Mouse (Mus musculus) lung, postnatal 14 days (tissue): ENCODE results near the gene Gm13420.
"Not testable (repeated sequence)": the region's sequence is repeated elsewhere in the genome, so short reads cannot be mapped to it uniquely, and the experiment has no call there.

ENCODE experiments used
- DNase-seq: peaks from one replicate; pipeline ENCODE4 v3.0.0; 2021

Gm13420 gene

GRCm38 (mm10) chr2:29737209-29737925, 14.1 kb downstream of the Gm13420 start:
- no peak for DNase-seq

DNA sequence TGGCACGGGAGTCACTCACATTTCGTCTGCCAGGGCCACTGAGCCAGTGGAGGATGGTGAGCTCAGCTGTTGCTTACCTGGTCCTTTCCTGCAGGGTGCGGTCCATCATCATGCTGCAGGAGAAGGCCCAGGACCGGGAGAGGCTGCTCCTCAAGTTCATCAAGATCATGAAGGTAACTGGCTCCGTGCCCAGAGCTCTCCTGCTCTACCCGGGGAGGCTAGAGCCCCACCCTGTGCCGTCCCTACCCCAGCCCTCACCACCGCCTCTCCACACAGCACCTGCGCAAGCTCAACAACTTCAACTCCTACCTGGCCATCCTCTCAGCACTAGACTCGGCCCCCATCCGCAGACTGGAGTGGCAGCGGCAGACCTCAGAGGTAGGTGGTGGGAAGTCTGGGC, 15.8 kb downstream of the Gm13420 start:
- DNase-seq, result peak; percentile 46

DNA sequence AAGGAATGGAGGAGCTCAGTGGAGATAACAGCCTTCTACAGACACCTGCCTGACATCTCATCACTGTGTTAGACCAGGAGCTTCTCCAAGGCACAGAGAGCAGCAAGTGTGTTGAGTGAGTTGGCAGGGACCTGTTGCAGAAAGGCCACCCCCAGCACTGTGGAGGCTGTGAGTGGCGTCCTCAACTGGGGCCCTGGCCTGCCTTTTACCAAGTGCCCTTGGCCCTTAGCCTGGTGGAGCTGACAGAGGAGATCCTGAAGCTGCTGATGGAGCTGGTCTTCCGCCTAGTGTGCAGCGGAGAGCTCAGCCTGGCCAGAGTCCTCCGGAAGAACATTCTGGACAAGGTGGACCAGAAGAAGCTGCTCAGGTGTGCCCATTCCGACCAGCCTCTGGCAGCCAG, 18.1 kb downstream of the Gm13420 start:
- DNase-seq, result no peak

DNA sequence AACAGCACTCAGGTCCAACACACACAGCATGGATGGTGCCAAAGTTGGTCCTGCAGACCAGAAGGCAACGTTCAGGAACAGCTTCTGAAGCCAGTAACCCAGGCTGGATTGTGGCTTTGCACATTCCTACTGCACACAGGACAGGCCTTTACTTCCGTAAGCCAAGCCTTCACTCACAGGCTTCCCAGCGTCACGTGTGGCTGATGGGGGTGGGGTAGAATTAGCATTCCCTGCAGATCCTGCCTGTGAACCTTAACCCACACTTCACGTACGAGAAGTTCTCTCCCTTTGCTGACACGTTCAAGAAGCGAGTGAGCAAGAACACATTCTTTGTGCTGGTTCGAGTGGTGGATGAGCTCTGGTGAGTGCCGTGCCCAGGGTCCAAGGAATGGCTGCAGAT, 18.9 kb downstream of the Gm13420 start:
- no peak for DNase-seq

- DNase-seq, result peak; percentile 57
Measured at GRCm38 (mm10) chr2:29731545-29731944, 19.9 kb downstream of the Gm13420 start.

DNA sequence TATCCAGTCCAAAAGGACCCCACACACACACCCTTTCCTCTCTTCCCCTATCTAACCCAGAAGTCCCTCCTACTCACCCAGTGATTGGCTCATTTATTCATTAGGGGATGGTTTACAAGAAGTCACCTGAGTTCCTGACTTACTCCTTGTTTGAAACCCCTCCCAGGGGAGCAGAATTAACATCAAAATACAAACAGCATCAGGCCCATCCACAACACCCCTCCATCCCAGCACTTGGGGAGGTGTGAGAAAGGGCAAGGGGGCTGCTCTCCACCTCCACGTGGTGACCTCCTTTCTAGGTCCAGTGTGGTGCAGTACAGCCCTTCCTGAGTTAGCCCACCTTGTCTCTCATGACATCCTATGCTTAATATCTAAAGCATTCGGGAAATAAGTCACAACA, 22.0 kb downstream of the Gm13420 start:
- DNase-seq, result no peak

DNA sequence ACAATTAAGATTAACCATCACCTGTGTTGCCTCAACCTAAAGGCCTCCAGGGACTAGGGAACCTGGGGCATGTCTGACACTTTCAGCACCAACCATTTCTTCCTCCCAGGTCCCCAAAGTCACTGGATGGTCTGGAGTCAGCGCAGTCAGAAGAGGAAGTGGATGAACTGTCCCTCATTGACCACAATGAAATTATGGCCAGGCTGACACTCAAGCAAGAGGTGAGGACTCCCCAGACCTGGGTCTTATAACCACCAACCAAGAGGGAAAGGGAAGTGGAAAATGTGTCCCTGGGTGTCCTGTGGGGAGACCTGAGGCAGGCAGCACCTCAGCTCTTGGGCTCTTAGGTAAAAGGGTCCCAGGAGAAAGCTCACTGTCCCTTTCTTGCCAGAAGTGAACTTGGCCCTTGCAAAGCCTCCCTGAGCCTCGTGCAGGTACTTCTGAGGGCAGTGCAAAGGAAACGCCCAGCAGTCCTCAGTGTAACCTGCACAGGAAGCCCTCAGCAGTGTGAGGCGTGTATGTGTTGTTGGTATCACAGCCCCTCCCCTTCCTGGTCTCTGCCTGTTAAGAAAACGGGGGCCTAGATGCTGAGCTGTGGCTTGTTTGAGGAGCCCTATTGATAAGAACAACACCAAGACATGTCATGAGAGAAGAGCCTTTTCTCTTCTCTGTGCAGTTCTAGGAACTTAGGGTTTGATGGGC, 26.7 kb downstream of the Gm13420 start:
- DNase-seq, result no peak

DNA sequence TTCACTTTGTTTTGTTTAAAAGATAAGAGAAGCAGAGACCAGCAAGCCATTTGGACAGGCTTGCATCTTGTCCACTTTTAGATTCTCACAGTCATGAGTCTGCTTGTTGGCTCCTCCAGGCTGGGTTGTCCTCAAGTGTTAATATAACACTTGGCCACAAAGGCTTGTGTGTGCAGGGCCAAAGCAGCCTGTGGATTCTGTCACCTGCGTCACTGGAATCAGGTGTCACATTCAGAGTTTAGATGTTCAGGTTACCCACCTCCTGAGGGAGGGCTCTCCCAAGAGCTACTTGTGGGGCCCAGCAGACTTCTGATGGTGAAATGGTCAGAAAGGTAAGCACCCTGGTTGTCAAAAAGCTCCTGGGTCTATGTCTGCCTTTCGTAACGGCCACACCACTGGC, 28.4 kb downstream of the Gm13420 start:
- DNase-seq, result no peak

GRCm38 (mm10) chr2:29718581-29718980, 32.9 kb downstream of the Gm13420 start:
- no peak for DNase-seq

- DNase-seq, result peak; percentile 79
Measured at GRCm38 (mm10) chr2:29716691-29717090, 34.8 kb downstream of the Gm13420 start.

- no peak for DNase-seq
Measured at GRCm38 (mm10) chr2:29716143-29716542, 35.3 kb downstream of the Gm13420 start.

DNA sequence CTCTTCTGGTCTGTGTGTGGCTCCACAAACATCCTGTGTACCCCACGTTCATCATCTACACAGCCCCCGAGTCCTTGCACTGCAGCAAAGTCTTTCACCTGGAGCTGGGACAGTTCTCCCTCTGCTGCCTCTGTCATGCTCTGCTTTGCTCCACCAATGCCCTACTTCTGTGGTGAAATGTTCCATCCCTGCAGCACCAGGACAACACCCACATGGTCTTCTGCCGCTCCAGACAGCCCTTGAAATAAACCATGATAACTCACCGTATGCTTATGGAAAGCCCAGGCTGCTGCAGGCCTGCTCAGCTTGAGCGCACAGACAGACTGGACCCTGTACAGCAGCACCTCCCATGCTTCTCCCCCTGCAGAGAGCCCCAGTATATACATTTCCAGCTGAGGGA, 37.4 kb downstream of the Gm13420 start:
- DNase-seq, result no peak

DNA sequence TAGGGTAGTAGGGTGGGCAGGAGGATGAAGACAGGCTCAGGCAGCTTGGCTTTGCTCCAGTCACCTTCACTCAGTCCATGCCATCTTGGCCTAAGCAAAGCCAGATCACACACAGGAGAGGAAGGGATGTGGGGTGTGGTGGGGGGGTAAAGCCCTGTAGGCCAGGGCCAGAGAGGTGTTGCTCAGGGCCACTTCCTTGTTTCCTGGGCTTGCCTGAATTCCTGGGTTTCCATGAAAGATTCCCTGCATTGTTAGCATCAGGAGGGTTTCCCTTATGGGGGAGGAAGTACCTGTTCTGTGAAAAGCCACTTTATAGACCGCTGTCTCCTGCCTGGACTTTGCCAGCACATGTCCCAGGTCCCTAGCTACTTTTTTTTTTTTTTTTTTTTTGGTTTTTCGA, 38.0 kb downstream of the Gm13420 start:
- no peak for DNase-seq

DNA sequence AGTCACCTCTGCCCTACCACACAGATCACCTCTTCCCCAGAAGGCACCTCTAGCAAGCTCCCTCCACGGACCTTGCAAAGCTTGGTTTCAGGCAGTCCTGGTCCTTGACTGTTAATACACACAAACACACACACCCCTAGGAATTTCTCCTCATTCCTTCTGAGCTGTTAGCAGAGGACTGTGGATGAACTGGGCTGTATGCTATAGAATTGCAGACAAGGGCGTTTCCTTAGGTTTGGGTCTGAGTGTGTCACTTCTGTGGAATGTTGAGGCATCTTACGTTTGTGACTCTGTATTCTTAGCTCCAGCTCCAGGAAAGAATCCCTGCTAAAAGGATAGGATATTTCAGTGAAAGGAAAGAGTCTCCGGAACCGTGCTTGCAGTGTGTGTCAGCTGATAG, 39.6 kb downstream of the Gm13420 start:
- DNase-seq, result no peak

GRCm38 (mm10) chr2:29711038-29711437, 40.4 kb downstream of the Gm13420 start:
- DNase-seq, result no peak

DNA sequence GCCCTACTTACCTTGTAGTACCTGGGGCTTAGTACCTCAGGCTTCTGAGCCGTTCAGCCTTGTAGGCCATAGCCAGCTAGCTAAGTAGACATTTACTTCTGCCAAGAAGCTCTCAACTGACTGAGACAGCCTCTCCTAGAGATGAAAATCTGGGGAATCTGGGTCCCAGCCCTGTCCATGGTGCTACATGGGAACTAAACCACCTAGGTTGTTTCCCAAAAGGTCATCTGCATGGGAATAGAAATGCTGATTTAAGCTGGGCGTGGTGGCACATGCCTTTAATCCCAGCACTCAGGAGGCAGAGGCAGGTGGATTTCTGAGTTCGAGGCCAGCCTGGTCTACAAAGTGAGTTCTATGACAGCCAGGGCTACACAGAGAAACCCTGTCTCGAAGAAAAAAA, 43.3 kb downstream of the Gm13420 start:
- DNase-seq, result not testable (repeated sequence)

GRCm38 (mm10) chr2:29707731-29708130, 43.8 kb downstream of the Gm13420 start:
- DNase-seq, result peak; percentile 42

DNA sequence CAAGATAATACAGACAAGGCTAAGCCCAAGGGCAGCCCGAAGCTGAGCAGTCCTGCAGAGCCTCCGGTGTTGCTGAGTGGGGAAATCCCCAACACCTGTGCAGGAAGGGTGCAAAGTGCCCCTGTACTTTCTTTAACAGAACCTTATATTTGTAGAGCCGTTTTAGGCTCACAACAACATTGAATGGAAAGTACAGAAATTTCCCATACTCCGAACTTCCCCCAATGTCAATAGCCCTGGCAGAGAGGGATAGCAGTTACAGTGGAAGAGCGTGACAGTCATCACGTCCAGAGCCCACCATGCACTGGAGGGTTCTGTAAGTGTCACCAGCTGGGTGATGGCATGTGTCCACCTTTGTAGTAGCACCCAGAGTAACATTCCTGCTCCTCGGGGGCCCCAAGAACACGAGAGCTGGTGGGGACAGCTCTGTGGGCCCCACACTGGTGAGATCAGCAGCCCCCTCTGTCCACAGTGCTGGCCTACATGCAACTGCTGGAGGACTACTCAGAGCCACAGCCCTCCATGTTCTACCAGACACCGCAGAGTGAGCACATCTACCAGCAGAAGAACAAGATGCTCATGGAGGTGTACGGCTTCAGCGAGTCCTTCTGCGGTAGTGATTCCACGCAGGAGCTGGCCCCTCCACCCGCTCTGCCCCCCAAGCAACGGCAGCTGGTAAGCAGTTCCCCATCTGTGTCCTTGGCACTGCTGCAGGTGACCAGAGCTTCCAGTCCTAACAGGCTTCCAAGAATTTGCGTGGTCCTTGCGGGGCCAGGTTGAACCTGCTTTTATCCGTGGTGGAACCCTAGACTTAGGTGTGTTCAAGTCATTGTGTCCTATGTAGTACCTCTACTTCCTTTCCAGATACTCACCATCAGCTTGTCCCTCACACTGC, 44.5 kb downstream of the Gm13420 start:
- no peak for DNase-seq

GRCm38 (mm10) chr2:29705493-29705892, 46.0 kb downstream of the Gm13420 start:
- no peak for DNase-seq

DNA sequence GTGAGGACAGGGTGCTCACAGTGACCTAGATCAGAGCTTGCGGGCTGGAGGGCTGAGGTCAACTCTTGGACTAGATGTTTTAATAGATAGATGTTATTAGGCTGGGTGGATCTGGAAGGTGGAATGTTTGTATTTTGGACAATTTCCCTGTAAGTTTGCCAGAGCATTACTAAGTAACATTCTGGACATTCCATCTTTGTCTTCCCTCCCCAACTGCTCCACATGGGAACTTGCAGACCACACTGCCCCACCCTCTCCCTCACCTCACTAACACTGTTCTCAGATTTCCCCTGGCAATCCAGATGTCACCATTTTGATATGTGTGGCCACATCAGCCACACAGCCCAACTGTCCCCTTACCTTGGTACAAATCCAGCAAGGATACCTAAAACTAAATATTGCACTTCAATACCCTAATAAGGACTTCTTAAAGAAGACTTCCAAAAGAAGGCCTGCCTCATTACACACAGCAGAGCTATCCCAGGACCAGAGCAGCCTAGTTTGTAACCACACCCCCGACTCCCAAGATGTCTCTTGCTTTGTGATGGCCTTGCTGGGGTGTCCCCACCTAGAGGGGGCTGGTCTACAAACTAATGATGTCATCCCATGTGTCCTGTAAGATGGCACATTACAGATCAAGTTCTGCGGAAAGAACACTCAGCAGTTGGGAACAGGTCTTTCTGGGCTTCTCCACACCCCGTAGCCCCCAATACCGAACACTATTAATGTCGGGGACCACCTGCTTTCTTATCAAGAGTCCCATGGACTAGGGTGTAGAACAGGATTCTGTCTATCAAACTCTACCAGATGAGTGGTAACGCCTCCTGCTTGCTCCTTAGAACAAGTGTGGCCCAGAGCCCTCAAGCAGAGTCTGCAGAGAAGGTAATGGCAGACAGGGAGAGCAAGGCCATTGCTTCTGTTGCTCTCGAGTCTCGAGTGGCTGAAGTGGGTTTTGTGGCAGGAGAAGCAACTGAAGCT, 48.1 kb downstream of the Gm13420 start:
- peak; percentile 17 for DNase-seq

GRCm38 (mm10) chr2:29702189-29702588, 49.3 kb downstream of the Gm13420 start:
- DNase-seq, result no peak

DNA sequence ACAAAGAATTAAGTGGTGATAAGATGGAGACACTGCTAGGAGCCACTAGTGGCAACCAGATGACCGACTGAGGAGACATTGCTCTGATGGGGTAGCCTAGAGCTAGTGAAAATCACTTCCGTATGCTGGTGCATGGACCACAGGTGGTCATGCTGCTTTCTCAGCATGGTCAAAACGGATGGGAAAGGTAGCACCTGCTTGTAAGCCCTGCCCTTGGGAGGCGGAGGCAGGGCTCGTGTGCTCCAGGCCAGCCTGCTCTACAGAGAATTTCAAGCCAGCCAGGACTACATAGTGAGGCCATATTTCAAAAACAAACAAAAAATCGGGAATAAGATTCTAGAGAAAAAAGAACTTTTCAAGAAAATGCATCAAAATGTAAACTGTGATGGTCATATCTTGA, 50.1 kb downstream of the Gm13420 start:
- no peak for DNase-seq
